Mouse (Mus musculus): ENCODE measurements at regions not wholly inside any gene's neighbourhood (a gene's known extent, or its start where the extent isn't known, plus 50 kb on each side); places are given as distances from the start of the nearest gene placed in this dataset.

- TF ChIP-seq CTCF (IDR thresholded peaks at IDR 0.05; ENCODE audit: low read depth) (peak; percentile 74), EP300 (IDR thresholded peaks at IDR 0.05; ENCODE audit: low read depth) (no peak)
Observed at GRCm38 (mm10) chr7:73648010-73648409, 92.1 kb upstream of the Fam174b start.

Measured in heart, postnatal 0 days (tissue).